Mouse (Mus musculus): ENCODE data around the gene Gnaq. TPM values are rescaled to one million over a fixed set of nuclear protein-coding genes. Genes with fewer than 3 reads are reported as not detected.

Gnaq gene
- polyA plus RNA-seq, 1 experiment = 34.0 TPM

- DNase-seq = no peak
- Histone ChIP-seq H3K4me1 (ENCODE audit: control insufficient read depth, insufficient read depth, low read length) (peaks cover 18% of the 10 kb centered on the region), H3K4me3 (replicated peaks; ENCODE audit: extremely low read depth, low read depth, low read length) (no peak overlapping the region)
- TF ChIP-seq CTCF (IDR thresholded peaks at IDR 0.05; ENCODE audit: insufficient read depth, low read length) = no peak
- TF ChIP-seq POLR2A (IDR thresholded peaks at IDR 0.05; ENCODE audit: borderline replicate concordance, extremely low read depth, low read depth, low read length) = no peak
- 80% methylated on average over 2 of the region's 2 CpGs for WGBS
These were observed 82.9 kb downstream of the Gnaq start for GRCm38 (mm10) chr19:16215430-16216016.

GRCm38 (mm10) chr19:16219978-16220377, 87.3 kb downstream of the Gnaq start:
- WGBS = 54% methylated on average over 4 of the region's 4 CpGs
- peaks cover 23% of the 10 kb centered on the region for H3K4me1 ChIP-seq (ENCODE audit: control insufficient read depth, insufficient read depth, low read length)
- no peak for DNase-seq

GRCm38 (mm10) chr19:16222526-16222925, 89.9 kb downstream of the Gnaq start:
- no peak for DNase-seq
- 53% methylated on average over 3 of the region's 3 CpGs for WGBS
- Histone ChIP-seq H3K4me1 (ENCODE audit: control insufficient read depth, insufficient read depth, low read length) (peaks cover 14% of the 10 kb centered on the region), H3K4me3 (replicated peaks; ENCODE audit: extremely low read depth, low read depth, low read length) (no peak overlapping the region)
- TF ChIP-seq POLR2A (IDR thresholded peaks at IDR 0.05; ENCODE audit: borderline replicate concordance, extremely low read depth, low read depth, low read length) = no peak
- TF ChIP-seq CTCF (IDR thresholded peaks at IDR 0.05; ENCODE audit: insufficient read depth, low read length) = no peak

More at GRCm38 (mm10) chr19:16219978-16220377, 87.3 kb downstream of the Gnaq start:
- H3K4me3 ChIP-seq (replicated peaks; ENCODE audit: extremely low read depth, low read depth, low read length) = no peak overlapping the region
- TF ChIP-seq CTCF (IDR thresholded peaks at IDR 0.05; ENCODE audit: insufficient read depth, low read length) (no peak), POLR2A (IDR thresholded peaks at IDR 0.05; ENCODE audit: borderline replicate concordance, extremely low read depth, low read depth, low read length) (no peak)

DNA sequence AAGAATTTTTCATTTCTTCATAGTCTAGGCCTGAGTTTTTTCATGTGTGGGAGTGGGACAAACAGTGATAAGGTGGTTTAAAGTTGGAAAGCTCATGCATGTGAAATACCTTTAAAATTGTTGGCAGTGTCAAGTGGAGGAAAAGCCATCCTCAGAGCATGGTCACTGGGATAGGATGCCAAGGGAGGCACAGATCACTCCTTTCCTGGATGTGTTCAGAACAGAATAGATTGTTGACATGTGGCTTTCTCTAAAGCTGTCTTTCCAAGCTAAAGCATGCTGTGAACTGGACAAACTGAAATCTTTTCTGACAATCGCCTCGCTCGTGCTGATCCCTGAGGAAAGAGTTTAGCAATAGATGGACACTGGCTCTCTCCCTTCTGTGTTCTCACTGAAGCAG, 90.5 kb downstream of the Gnaq start:
- TF ChIP-seq POLR2A (IDR thresholded peaks at IDR 0.05; ENCODE audit: borderline replicate concordance, extremely low read depth, low read depth, low read length) (no peak), CTCF (IDR thresholded peaks at IDR 0.05; ENCODE audit: insufficient read depth, low read length) (no peak)
- peaks cover 14% of the 10 kb centered on the region for H3K4me1 ChIP-seq (ENCODE audit: control insufficient read depth, insufficient read depth, low read length)
- no peak overlapping the region for H3K4me3 ChIP-seq (replicated peaks; ENCODE audit: extremely low read depth, low read depth, low read length)
- WGBS = 74% methylated on average over 3 of the region's 3 CpGs
- no peak for DNase-seq

DNA sequence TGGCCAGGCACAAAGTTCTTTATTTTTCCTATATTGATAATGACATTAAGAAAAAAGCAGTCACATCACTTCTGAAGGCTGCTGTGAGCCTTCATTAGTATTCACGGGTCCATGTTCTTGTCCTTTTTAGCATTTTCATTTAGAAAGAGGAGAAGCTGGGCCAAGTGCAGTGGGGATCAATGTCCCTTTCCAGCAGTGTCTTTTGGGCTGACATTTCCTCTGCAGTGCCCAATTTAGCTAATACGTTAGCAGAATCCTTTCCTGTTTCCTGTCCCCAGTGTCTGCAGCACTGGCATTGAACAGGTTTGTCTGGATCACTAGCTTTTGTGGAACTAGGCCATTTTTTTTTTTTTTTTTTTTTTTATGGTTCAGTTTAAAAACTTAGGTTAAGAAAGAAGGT, 92.2 kb downstream of the Gnaq start:
- no peak overlapping the region for H3K4me3 ChIP-seq (replicated peaks; ENCODE audit: extremely low read depth, low read depth, low read length)
- no peak for DNase-seq
- whole genome bisulfite sequencing = 32% methylated on average over 2 of the region's 2 CpGs
- peaks cover 12% of the 10 kb centered on the region for H3K4me1 ChIP-seq (ENCODE audit: control insufficient read depth, insufficient read depth, low read length)
- no peak for TF ChIP-seq POLR2A (IDR thresholded peaks at IDR 0.05; ENCODE audit: borderline replicate concordance, extremely low read depth, low read depth, low read length)
- TF ChIP-seq CTCF (IDR thresholded peaks at IDR 0.05; ENCODE audit: insufficient read depth, low read length) = no peak

DNA sequence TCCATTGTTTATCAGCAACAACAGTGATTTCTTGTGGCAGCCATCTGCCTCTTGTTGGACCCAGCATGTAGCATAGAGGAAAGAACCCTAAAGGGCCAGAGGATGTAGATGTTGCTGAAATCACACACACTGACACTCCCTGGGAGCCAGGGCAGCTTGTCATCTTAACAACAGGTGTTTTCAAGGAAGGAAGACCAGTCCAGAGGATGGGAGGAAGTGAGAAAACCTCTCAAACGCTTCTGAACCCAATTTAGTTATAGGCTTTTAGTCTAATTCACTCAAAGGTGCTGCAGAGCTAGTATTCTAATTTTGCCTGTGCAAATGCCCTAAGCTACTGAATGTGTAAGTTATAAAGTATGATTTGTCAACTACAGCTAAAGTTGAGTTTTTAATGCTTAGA, 99.0 kb downstream of the Gnaq start:
- Histone ChIP-seq H3K4me1 (ENCODE audit: control insufficient read depth, insufficient read depth, low read length) (peaks cover 3% of the 10 kb centered on the region; the same call in 1 of the 2 replicates), H3K4me3 (replicated peaks; ENCODE audit: extremely low read depth, low read depth, low read length) (no peak overlapping the region)
- TF ChIP-seq CTCF (IDR thresholded peaks at IDR 0.05; ENCODE audit: insufficient read depth, low read length) (no peak), POLR2A (IDR thresholded peaks at IDR 0.05; ENCODE audit: borderline replicate concordance, extremely low read depth, low read depth, low read length) (no peak)
- WGBS = 56% methylated on average over 1 of the region's 1 CpGs
- DNase-seq = no peak

DNA sequence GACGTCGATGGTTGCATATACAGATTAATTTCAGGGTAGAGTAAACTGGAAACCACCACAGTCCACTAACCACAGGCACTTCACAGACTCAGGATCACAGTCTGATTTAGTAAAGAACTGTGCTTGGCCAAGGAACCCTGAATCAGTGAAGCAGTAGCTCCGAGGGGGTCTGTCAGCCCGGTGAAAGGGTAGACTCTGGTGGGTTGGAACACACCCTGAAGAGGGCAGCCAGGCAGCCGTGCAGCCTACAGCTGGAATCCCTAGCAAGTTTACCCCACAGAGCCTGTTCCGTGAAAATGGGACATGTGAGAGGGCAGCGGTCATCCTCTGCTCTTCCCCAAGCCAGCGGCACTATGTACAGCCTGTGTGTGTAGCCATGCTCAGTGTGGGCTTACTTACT, 103.0 kb downstream of the Gnaq start:
- DNase-seq = no peak
- Histone ChIP-seq H3K4me3 (replicated peaks; ENCODE audit: extremely low read depth, low read depth, low read length) (no peak overlapping the region), H3K4me1 (ENCODE audit: control insufficient read depth, insufficient read depth, low read length) (peaks cover 3% of the 10 kb centered on the region)
- TF ChIP-seq CTCF (IDR thresholded peaks at IDR 0.05; ENCODE audit: insufficient read depth, low read length) (no peak), POLR2A (IDR thresholded peaks at IDR 0.05; ENCODE audit: borderline replicate concordance, extremely low read depth, low read depth, low read length) (no peak)
- 81% methylated on average over 8 of the region's 8 CpGs for whole genome bisulfite sequencing

GRCm38 (mm10) chr19:16237034-16237433, 104.4 kb downstream of the Gnaq start:
- TF ChIP-seq POLR2A (IDR thresholded peaks at IDR 0.05; ENCODE audit: borderline replicate concordance, extremely low read depth, low read depth, low read length) = no peak
- no peak for TF ChIP-seq CTCF (IDR thresholded peaks at IDR 0.05; ENCODE audit: insufficient read depth, low read length)
- 96% methylated on average over 1 of the region's 1 CpGs for WGBS
- Histone ChIP-seq H3K4me3 (replicated peaks; ENCODE audit: extremely low read depth, low read depth, low read length) (no peak overlapping the region), H3K4me1 (ENCODE audit: control insufficient read depth, insufficient read depth, low read length) (peaks cover 5% of the 10 kb centered on the region)
- no peak for DNase-seq

DNA sequence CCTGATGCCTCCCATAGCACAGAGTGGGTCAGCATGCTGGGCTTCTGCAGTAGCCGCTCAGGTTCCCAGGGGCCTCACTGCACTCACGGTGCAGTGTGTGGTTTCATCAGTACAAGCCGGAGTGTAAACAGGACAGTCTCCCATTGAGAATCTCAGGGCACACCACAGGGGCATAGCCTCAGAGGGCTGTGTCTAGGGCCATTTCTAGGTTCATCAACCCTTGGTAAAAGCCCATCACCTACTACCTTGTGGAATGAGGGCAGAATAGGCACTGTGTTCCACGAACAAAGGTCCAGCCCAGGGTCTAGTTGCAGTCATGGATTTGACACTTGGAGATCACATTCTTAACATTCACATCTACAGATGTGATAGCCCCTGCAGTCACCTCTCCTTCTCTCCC, 105.4 kb downstream of the Gnaq start:
- TF ChIP-seq CTCF (IDR thresholded peaks at IDR 0.05; ENCODE audit: insufficient read depth, low read length) (no peak), POLR2A (IDR thresholded peaks at IDR 0.05; ENCODE audit: borderline replicate concordance, extremely low read depth, low read depth, low read length) (no peak)
- H3K4me1 ChIP-seq (ENCODE audit: control insufficient read depth, insufficient read depth, low read length) = peaks cover 5% of the 10 kb centered on the region
- no peak overlapping the region for H3K4me3 ChIP-seq (replicated peaks; ENCODE audit: extremely low read depth, low read depth, low read length)
- DNase-seq = no peak
- WGBS = 73% methylated on average over 4 of the region's 4 CpGs

DNA sequence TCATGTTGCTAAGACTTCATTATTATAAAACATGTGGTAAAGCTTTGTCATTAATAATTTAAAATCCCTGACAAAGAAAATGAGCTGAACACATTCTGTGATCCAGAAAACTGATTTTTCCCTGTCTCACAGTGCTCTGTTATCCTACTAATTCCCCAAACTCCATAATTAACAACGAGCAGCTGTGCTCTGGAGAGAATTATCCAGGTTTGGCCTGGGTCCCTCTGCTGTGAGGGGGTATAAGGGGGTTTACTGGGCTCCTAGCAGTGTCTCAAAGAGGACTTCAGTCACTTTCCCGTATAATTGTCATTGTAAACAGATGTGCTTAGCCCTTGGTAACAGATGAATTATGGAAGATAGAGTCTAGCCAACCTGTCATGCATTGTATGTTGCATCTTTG, 105.9 kb downstream of the Gnaq start:
- no peak for TF ChIP-seq CTCF (IDR thresholded peaks at IDR 0.05; ENCODE audit: insufficient read depth, low read length)
- no peak for TF ChIP-seq POLR2A (IDR thresholded peaks at IDR 0.05; ENCODE audit: borderline replicate concordance, extremely low read depth, low read depth, low read length)
- H3K4me3 ChIP-seq (replicated peaks; ENCODE audit: extremely low read depth, low read depth, low read length) = no peak overlapping the region
- H3K4me1 ChIP-seq (ENCODE audit: control insufficient read depth, insufficient read depth, low read length) = peaks cover 5% of the 10 kb centered on the region
- DNase-seq = no peak
- 62% methylated on average over 2 of the region's 2 CpGs for WGBS

Measured in lung, adult 2 months (tissue).